Mouse (Mus musculus): Measurements from ENCODE around the gene Chic2. TPM values are rescaled to one million over a fixed set of nuclear protein-coding genes. Genes with fewer than 3 reads are reported as not detected.

Gene Chic2
- polyA plus RNA-seq, 1 experiment from 2014 or later: 27.1 TPM

GRCm38 (mm10) chr5:75063177-75063576 lies 18.6 kb upstream of the Chic2 start:
- Histone ChIP-seq H3K36me3 (no peaks in the 10 kb centered on the region), H3K9ac (no peak overlapping the region), H3K27me3 (peaks cover 21% of the 10 kb centered on the region), H3K27ac (no peak overlapping the region), H3K4me2 (no peak overlapping the region), H3K4me1 (peaks cover 13% of the 10 kb centered on the region), H3K4me3 (replicated peaks) (no peak overlapping the region), H3K9me3 (replicated peaks) (no peaks in the 10 kb centered on the region; the same call in 1 of the 2 replicates)
- ATAC-seq (replicated peaks; ENCODE audit: low FRiP score): no peak
- WGBS: 62% methylated on average over 4 of the region's 4 CpGs

GRCm38 (mm10) chr5:75051109-75051508 lies 6.5 kb upstream of the Chic2 start:
- peaks cover 12% of the 10 kb centered on the region for H3K4me1 ChIP-seq
- H3K4me3 ChIP-seq (replicated peaks): no peak overlapping the region
- H3K9me3 ChIP-seq (replicated peaks): no peaks in the 10 kb centered on the region
- H3K27me3 ChIP-seq: 0 out of 2 replicates have a peak, but pooled peaks cover 11% of the 10 kb centered on the region
- 70% methylated on average over 4 of the region's 4 CpGs for WGBS
- H3K36me3 ChIP-seq: no peaks in the 10 kb centered on the region
- no peak overlapping the region for H3K27ac ChIP-seq
- no peak overlapping the region for H3K4me2 ChIP-seq
- H3K9ac ChIP-seq: no peak overlapping the region
- no peak for ATAC-seq (replicated peaks; ENCODE audit: low FRiP score)

GRCm38 (mm10) chr5:75046681-75047321 lies 2.2 kb upstream of the Chic2 start:
- WGBS: 24% methylated on average over 15 of the region's 15 CpGs

GRCm38 (mm10) chr5:75045371-75045770 lies 797 bp upstream of the Chic2 start:
- H3K36me3 ChIP-seq: peaks cover 5% of the 10 kb centered on the region; the same call in 1 of the 2 replicates
- peaks cover 30% of the 10 kb centered on the region for H3K4me1 ChIP-seq
- no peak overlapping the region for H3K4me3 ChIP-seq (replicated peaks)
- no peak overlapping the region for H3K9ac ChIP-seq
- ATAC-seq (replicated peaks; ENCODE audit: low FRiP score): no peak
- 57% methylated on average over 7 of the region's 7 CpGs for WGBS
- no peak overlapping the region for H3K4me2 ChIP-seq
- 0 out of 2 replicates have a peak, but pooled peaks cover 11% of the 10 kb centered on the region for H3K27me3 ChIP-seq
- H3K9me3 ChIP-seq (replicated peaks): no peaks in the 10 kb centered on the region
- H3K27ac ChIP-seq: 0 out of 2 replicates have a peak overlapping the region, but pooled peaks have one; percentile 20

More at GRCm38 (mm10) chr5:75046681-75047321, 2.2 kb upstream of the Chic2 start:
- Histone ChIP-seq H3K4me3 (replicated peaks) (no peak overlapping the region), H3K36me3 (no peaks in the 10 kb centered on the region), H3K4me2 (peak overlapping the region; percentile 32), H3K27ac (no peak overlapping the region), H3K9ac (no peak overlapping the region), H3K27me3 (0 out of 2 replicates have a peak, but pooled peaks cover 11% of the 10 kb centered on the region), H3K9me3 (replicated peaks) (no peaks in the 10 kb centered on the region), H3K4me1 (peaks cover 30% of the 10 kb centered on the region)
- ATAC-seq (replicated peaks; ENCODE audit: low FRiP score): no peak

GRCm38 (mm10) chr5:75043621-75044301 lies 813 bp downstream of the Chic2 start:
- H3K9ac ChIP-seq: peak overlapping the region; percentile 93
- H3K9me3 ChIP-seq (replicated peaks): no peaks in the 10 kb centered on the region
- peak; percentile 82 for ATAC-seq (replicated peaks; ENCODE audit: low FRiP score)
- H3K27ac ChIP-seq: peak overlapping the region; percentile 90
- peaks cover 30% of the 10 kb centered on the region for H3K4me1 ChIP-seq
- 0 out of 2 replicates have a peak, but pooled peaks cover 7% of the 10 kb centered on the region for H3K27me3 ChIP-seq
- peak overlapping the region; percentile 75 for H3K4me2 ChIP-seq
- WGBS: 1% methylated on average over 36 of the region's 36 CpGs
- H3K36me3 ChIP-seq: peaks cover 9% of the 10 kb centered on the region; the same call in 1 of the 2 replicates
- peak overlapping the region; percentile 75 for H3K4me3 ChIP-seq (replicated peaks)

GRCm38 (mm10) chr5:75043011-75043445 lies 1.5 kb downstream of the Chic2 start:
- Histone ChIP-seq H3K4me2 (peak overlapping the region; percentile 75), H3K27me3 (0 out of 2 replicates have a peak, but pooled peaks cover 3% of the 10 kb centered on the region), H3K4me3 (replicated peaks) (peak overlapping the region; percentile 75), H3K27ac (no peak overlapping the region), H3K36me3 (peaks cover 9% of the 10 kb centered on the region; the same call in 1 of the 2 replicates), H3K4me1 (peaks cover 30% of the 10 kb centered on the region), H3K9ac (peak overlapping the region; percentile 93), H3K9me3 (replicated peaks) (no peaks in the 10 kb centered on the region)
- no peak for ATAC-seq (replicated peaks; ENCODE audit: low FRiP score)
- 41% methylated on average over 9 of the region's 9 CpGs for WGBS

GRCm38 (mm10) chr5:75039307-75039706 lies 5.3 kb downstream of the Chic2 start:
- no peaks in the 10 kb centered on the region for H3K9me3 ChIP-seq (replicated peaks)
- H3K9ac ChIP-seq: no peak overlapping the region
- no peak overlapping the region for H3K27ac ChIP-seq
- H3K36me3 ChIP-seq: peaks cover 9% of the 10 kb centered on the region; the same call in 1 of the 2 replicates
- H3K4me1 ChIP-seq: peaks cover 8% of the 10 kb centered on the region
- H3K4me2 ChIP-seq: no peak overlapping the region
- no peak overlapping the region for H3K4me3 ChIP-seq (replicated peaks)
- WGBS: 78% methylated on average over 1 of the region's 1 CpGs
- no peaks in the 10 kb centered on the region for H3K27me3 ChIP-seq
- ATAC-seq (replicated peaks; ENCODE audit: low FRiP score): no peak

GRCm38 (mm10) chr5:75035475-75035874 lies 9.1 kb downstream of the Chic2 start:
- Histone ChIP-seq H3K4me2 (no peak overlapping the region), H3K4me3 (replicated peaks) (no peak overlapping the region), H3K27me3 (no peaks in the 10 kb centered on the region), H3K27ac (no peak overlapping the region), H3K4me1 (no peaks in the 10 kb centered on the region), H3K9ac (no peak overlapping the region), H3K36me3 (peaks cover 20% of the 10 kb centered on the region; the same call in 1 of the 2 replicates), H3K9me3 (replicated peaks) (no peaks in the 10 kb centered on the region)
- no peak for ATAC-seq (replicated peaks; ENCODE audit: low FRiP score)
- 94% methylated on average over 3 of the region's 3 CpGs for WGBS

GRCm38 (mm10) chr5:75014768-75015167 lies 29.8 kb downstream of the Chic2 start:
- no peaks in the 10 kb centered on the region for H3K4me1 ChIP-seq
- H3K4me3 ChIP-seq (replicated peaks): no peak overlapping the region
- no peaks in the 10 kb centered on the region for H3K27me3 ChIP-seq
- 76% methylated on average over 1 of the region's 1 CpGs for WGBS
- peaks cover 11% of the 10 kb centered on the region for H3K36me3 ChIP-seq
- no peak overlapping the region for H3K9ac ChIP-seq
- no peak overlapping the region for H3K27ac ChIP-seq
- H3K4me2 ChIP-seq: no peak overlapping the region
- no peak for ATAC-seq (replicated peaks; ENCODE audit: low FRiP score)
- H3K9me3 ChIP-seq (replicated peaks): no peaks in the 10 kb centered on the region

GRCm38 (mm10) chr5:75012771-75013421 lies 31.7 kb downstream of the Chic2 start:
- Histone ChIP-seq H3K9ac (no peak overlapping the region), H3K4me1 (no peaks in the 10 kb centered on the region), H3K9me3 (replicated peaks) (no peaks in the 10 kb centered on the region), H3K27ac (no peak overlapping the region), H3K27me3 (no peaks in the 10 kb centered on the region), H3K36me3 (peaks cover 16% of the 10 kb centered on the region), H3K4me2 (no peak overlapping the region), H3K4me3 (replicated peaks) (no peak overlapping the region)
- 63% methylated on average over 8 of the region's 8 CpGs for WGBS
- ATAC-seq (replicated peaks; ENCODE audit: low FRiP score): no peak

- Histone ChIP-seq H3K36me3 (peaks cover 18% of the 10 kb centered on the region), H3K27me3 (no peaks in the 10 kb centered on the region), H3K4me1 (no peaks in the 10 kb centered on the region), H3K9me3 (replicated peaks) (no peaks in the 10 kb centered on the region), H3K9ac (no peak overlapping the region), H3K4me2 (no peak overlapping the region), H3K4me3 (replicated peaks) (no peak overlapping the region), H3K27ac (no peak overlapping the region)
- WGBS: 68% methylated on average over 4 of the region's 4 CpGs
- no peak for ATAC-seq (replicated peaks; ENCODE audit: low FRiP score)
Observed at GRCm38 (mm10) chr5:75011985-75012738, 32.4 kb downstream of the Chic2 start.

All from kidney, embryonic 15.5 days (tissue).